Mouse (Mus musculus) NIH3T3 (cell line): ENCODE measurements at regions not wholly inside any gene's neighbourhood (a gene's known extent, or its start where the extent isn't known, plus 50 kb on each side); places are given as distances from the start of the nearest gene placed in this dataset.

Experiments
- DNase-seq: peaks from one replicate; pipeline ENCODE4 v3.0.0-alpha.2; 2012; ENCODE audit warnings: low read depth

DNA sequence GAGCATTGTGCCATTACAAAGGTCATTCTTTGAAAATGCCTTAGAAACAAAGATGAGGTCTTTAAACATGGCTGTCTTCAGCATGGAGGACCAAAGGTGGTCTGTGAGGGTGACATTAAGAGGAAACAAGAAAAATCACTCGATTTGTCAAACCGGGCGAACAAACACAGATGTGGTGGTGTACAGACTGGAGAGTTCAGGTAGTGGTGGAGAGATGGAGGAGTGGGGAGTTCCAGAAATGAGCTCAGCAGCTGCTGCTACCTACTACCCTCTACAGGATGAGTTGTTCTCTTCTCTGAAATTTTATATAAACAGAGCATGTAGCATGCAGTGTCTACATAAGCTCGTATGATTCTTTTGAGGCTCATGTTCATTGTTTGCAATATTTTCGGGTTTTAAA is 215.6 kb downstream of the Cog6 start:
- no peak for DNase-seq

GRCm38 (mm10) chr3:52800673-52801072 is 216.4 kb downstream of the Cog6 start:
- DNase-seq = no peak

GRCm38 (mm10) chr3:52797801-52798200 is 219.2 kb downstream of the Cog6 start:
- DNase-seq = no peak

DNA sequence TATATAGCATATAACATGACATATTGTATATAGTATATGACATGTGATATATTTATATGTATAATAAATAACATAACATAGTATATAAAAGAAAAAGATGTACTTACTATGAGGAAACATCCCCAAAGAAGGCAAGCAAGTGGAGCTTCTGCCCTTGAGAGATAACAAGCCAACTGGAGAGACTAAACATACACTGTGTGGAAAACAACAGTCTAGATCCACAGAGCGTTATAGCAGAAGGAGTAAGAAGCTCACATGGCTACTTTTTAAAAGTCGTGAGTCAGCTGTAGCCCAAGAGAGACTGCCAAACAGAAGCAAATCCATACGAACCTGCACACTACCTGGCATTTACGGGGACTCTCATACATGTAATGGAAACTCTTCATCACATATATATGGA is 219.9 kb downstream of the Cog6 start:
- DNase-seq = no peak

GRCm38 (mm10) chr3:52794218-52794617 is 222.8 kb downstream of the Cog6 start:
- DNase-seq = no peak

- no peak for DNase-seq
Measured at GRCm38 (mm10) chr3:52792801-52793200, 224.2 kb downstream of the Cog6 start.

DNA sequence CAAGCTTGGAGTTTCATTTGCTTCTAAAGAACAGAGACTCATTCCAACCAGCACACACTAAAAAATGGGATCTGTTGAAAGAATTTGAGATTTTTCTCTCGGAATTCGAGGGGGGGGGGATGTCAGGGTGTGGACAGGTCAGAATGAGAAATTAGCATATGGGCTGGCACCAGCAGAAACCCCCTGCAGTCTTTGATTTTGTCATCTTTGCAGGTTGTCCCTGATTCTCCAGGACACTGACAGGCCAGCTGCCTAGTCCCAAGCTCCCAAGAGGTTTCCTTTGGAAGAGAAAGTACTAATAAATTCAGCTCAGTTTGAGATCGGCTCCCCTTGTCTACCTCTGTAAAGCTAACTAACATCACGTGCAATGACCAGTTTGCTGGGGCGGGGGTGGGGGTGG is 224.9 kb downstream of the Cog6 start:
- DNase-seq = no peak

DNA sequence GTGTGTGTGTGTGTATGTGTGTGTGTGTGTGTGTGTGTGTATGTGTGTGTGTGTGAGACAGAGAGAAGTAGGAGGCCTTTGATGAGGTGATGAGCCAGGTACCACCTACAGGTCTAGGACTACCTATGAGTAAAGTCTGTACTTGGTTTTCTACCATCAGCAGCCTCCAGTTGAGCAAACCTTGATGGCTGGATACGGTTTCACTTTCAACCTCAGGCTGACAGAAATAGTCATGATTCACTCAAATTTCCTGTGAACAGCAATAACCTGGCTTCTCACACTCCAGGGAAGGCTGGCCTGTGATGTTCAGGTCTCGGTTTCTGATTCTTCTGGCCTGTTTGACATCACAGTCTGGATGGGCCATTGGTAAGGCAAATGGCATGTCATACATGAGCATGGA is 226.1 kb downstream of the Cog6 start:
- no peak for DNase-seq

- DNase-seq = no peak
Measured at GRCm38 (mm10) chr3:52787964-52788760, 228.9 kb downstream of the Cog6 start.

DNA sequence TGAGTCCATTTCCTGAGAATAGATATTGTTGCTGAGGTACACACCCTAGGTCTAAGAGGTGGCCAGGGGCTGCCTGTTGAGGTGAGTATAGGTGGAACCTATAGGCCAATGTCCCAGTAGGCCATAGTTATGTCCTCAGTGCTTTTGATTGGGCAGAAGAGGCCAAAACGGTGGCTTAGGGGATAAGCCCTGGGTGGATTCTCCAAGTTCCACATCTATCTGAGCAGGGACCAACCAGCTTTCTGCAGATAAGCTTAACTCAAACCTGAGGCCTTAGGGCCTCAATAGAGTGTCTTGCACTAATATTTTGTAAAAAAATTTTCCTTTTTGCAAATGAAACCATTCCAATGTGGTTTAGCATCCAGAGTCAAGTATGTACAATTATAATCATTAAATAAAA is 231.4 kb downstream of the Cog6 start:
- no peak for DNase-seq

DNA sequence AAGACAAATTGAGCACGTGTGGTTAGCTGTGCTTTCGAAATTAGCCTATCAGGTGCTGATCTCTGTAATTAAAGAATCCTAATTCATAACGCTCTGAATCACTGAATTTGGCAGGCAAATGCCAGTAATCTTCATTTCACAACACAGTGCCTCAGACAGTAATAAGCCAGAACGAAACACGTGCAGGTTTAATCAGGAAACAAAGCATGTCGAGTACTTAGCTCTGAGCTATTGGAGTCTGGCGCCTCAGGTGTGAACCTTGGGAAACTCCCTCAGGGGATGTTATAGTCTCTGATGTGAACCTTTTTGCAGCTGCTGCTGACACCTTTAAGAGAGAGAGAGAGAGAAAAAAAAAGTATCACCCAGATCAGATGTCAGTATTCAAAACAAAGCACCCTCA is 232.6 kb downstream of the Cog6 start:
- no peak for DNase-seq

DNA sequence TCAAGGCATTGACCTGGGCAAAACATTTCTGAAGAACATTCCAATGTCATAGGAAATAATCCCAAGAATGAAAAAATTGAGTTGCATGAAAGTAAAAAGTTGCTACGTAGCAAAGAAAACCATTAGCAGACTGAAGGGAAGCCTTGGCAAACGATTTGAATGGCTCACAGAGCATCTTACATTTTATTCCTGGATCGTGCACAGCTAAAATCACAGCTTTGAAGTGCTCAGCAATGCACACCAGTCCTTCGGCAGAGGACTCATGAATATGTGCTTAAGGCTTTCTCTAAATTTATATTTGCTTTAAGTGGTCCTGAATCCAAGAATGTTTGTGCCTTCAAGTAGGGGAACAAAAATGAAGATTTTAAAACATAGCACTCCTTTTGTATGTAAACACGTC is 234.5 kb downstream of the Cog6 start:
- DNase-seq = no peak

DNA sequence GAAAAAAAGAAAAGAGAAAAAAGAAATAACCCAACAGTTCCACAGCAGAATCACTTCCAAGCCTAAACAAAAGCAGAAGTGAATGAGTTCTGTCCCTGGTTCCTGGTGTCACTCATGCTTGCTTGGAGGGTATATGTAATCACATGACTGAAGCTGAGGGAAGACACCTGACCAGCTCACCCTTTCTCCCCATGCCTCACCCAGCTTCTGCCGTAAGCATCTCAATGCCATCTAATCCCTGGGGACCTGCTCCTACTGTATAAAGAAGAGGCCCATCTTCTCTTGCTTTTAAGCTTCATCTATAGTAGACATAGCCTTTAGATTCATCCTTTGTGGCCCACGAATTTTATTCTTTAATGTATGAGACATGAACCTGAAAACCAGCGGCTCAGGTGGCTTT is 235.5 kb downstream of the Cog6 start:
- DNase-seq = no peak

DNA sequence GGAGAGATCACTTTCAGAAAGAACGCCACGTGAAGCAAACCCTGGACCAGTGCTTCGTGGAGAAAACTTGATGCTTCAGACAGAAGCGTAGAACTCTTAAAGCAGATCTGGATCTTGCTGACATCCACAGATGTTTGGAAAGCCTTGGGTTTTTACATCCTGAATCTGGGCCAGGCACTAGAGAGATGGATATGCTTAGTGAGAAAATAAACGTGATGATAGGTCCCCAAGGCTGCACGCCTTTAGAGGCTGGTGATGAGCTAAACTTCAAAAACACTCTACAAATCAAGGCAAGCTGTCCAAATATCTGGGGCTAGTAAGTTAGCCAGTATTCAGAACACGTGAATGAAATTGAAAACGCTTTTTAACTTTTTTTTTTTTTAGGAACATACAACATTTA is 236.7 kb downstream of the Cog6 start:
- no peak for DNase-seq

DNA sequence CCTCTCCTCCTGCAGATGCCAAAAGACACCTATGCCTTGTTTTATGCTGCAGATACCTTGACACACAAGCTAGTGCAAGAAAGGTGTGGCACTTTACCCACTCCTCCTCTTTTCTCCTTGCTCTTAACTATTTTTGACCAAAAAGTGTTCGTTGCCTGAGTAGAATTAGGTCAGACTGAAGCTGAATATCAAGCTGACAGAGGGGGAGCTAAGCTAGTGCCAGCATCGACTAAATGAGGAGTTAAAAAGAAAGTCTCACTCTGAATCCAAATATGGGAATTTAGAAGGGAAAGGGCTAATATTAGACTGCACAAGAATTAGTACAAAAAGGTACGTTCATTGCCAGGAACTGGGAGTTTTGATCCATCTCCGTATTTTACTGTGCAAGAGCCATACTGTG is 241.2 kb downstream of the Cog6 start:
- no peak for DNase-seq

DNA sequence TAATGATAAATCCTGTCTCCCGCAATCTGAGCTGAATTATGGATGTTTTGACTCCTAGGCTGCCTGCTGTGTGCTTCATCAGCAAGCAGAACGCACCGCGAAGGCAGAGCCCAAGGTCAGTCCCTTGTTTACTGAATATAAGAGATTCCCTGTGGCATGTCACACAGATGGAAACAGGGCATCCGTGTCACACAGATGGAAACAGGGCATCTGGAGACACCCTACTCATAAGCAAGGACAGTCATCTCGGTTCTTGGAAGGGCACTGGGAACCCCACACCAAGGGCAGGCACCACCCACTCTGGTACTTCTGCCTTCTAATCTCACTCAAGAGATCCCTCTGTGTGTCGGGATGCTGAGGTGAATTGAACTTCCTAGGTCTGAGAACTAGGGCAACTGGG is 241.9 kb downstream of the Cog6 start:
- no peak for DNase-seq

GRCm38 (mm10) chr3:52774734-52775133 is 242.3 kb downstream of the Cog6 start:
- DNase-seq = no peak

DNA sequence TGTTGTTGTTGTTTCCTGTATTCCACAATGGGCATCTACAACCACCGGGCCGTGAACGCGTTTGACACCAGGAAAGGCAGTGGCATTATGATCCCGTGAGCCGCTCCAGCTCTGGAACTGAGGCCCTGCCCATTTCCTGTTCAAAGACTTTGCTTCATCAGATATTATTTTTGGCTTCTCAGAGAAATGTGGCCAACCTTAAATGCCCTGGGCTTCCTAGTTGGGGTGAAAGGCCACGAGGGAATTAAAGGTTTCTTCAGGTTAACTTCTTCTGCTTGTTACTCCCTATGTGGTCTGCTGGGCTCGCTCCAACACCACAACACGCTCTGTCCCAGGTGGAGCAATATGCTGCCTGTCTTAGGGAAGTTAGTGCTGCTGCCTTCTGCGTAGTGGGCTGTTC is 249.8 kb downstream of the Cog6 start:
- no peak for DNase-seq

GRCm38 (mm10) chr3:52766841-52767240 is 250.2 kb downstream of the Cog6 start:
- no peak for DNase-seq

GRCm38 (mm10) chr3:52764166-52764565 is 252.9 kb downstream of the Cog6 start:
- no peak for DNase-seq

DNA sequence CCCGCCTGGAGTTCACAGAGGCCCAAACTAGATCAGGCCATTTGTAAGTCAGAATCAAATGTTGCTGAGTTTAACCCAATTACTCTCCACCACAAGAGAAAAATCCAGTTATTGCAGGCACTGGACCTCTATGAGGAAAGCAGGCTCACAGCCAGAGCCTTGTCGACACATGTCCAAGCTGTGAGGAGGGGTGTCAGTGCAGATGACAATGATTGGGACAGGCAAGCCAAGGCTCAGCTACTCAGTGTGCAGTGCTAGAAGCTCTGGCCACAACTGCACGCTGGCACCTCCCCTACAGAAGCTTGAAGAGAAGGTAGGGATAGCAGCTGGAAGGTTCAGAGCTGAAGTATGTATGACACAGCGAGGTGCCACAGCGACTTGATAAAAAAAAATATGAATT is 253.4 kb downstream of the Cog6 start:
- DNase-seq = peak; percentile 7

DNA sequence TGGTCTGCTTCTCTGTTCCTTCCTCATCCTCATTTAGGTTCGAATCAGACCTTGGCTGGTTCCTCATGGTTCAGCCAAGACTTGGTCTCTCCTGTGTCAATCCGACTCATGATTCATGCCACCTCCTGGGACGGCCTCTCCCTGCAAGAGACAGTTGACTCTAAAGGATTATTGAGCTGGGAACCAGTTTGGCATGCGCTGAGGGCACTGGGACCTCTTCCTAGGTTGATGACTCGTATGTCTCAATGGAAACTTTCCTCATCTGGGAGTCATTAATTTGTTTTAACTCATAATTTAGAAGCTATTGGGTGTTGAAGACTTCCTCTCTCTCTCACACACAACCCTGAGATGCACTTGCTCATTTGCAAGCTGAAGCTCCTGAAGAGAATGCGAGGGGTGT is 254.5 kb downstream of the Cog6 start:
- peak; percentile 27 for DNase-seq

- DNase-seq = no peak
Measured at GRCm38 (mm10) chr3:52759846-52760245, 257.2 kb downstream of the Cog6 start.

GRCm38 (mm10) chr3:52758561-52758960 is 258.5 kb downstream of the Cog6 start:
- peak; percentile 34 for DNase-seq
